Mouse (Mus musculus) cortical plate, adult 2 months (tissue): ENCODE results near the gene Gipr.

Source experiments
- CTCF ChIP-seq: fragments of 200-500 bp; IDR thresholded peaks from 2 replicates; pipeline ENCODE4 v1.5.1; 2011; ENCODE audit warnings: mild to moderate bottlenecking, control low read depth, low read length; ENCODE audit not compliant: insufficient read depth; ENCODE audit errors: extremely low read depth
- POLR2A ChIP-seq: fragments of 200-500 bp; IDR thresholded peaks from 2 replicates; pipeline ENCODE4 v1.6.1; 2011; ENCODE audit warnings: mild to moderate bottlenecking, low read length, control low read depth; ENCODE audit not compliant: insufficient read depth; ENCODE audit errors: extremely low read depth

- TF ChIP-seq CTCF (no peak), POLR2A (0 out of 2 replicates have a peak, but pooled peaks have one; percentile 30)
These were observed 18.8 kb upstream of the Gipr start for GRCm38 (mm10) chr7:19184758-19185157.
